Mouse (Mus musculus): ENCODE measurements around the gene Vmn1r52. TPM values are rescaled to one million over a fixed set of nuclear protein-coding genes. Genes with fewer than 3 reads are reported as not detected.

Vmn1r52 gene
- polyA plus RNA-seq (2012; rRNA removed) = not detected in 2 replicates

DNA sequence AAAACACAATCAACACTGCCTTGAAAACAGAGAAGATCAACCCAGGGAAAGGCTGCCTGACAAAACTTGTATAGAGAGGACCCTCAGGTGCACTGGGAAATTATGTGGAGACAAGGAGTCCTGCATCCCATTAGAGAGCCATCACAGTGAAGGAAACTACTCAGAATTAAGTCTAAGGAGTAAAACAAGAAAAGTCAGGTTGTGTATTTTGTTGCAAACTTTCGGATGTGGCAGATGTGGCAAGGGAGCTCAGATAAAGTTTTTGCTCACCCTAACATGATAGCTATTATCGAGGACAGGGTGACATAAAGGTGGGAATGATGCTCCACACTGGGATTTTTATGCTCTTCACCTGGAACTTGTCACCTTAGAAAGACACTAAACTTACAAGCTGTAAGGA is at the start of gene Vmn1r52:
Gene Vmn1r52 (plus strand): TSS at position 301 of the 400 bp plus-strand sequence.

GRCm38 (mm10) chr6:90202493-90202892 is 27.9 kb downstream of the Vmn1r52 start, which contains the start of gene V1ra8:
Gene V1ra8 (plus strand): TSS chr6:90202793.

DNA sequence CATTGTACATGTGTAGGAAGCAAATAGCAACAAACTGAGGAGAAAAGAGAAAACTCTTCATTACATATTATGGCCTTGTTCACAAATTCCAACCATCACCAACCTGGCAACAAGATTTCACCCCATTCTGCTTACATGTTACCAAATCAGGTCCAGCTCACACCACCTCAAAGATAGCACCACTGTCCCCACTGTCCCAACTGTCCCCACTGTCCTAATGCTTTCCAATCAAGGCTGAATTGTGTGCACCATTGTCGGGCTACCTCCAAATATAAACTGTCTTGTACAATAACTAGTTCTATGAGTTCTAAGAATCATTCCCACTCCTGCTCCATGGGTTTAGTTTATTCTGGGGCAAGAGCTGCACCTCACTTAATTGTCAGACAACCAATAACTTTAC is 49.7 kb downstream of the Vmn1r52 start, which contains the start of gene Vmn1r53:
Gene Vmn1r53 (minus strand): TSS at position 101 of the 400 bp plus-strand sequence.

Other genes starting within 250 kb of the Vmn1r52 start
- not detected in 2 replicates for gene Vmn1r45, start 234.2 kb upstream of the Vmn1r52 start, polyA plus RNA-seq (2012; rRNA removed)
- not detected in 2 replicates for gene Vmn1r46, start 205.5 kb upstream of the Vmn1r52 start, polyA plus RNA-seq (2012; rRNA removed)
- not detected in 2 replicates for gene Vmn1r47, start 158.7 kb upstream of the Vmn1r52 start, polyA plus RNA-seq (2012; rRNA removed)
- gene Vmn1r48, start 138.0 kb upstream of the Vmn1r52 start, polyA plus RNA-seq (2012; rRNA removed) = not detected in 2 replicates
- gene Vmn1r49, start 96.3 kb upstream of the Vmn1r52 start, polyA plus RNA-seq (2012; rRNA removed) = not detected in 2 replicates
- not detected in 2 replicates for gene Vmn1r50, start 73.4 kb upstream of the Vmn1r52 start, polyA plus RNA-seq (2012; rRNA removed)
- gene Vmn1r51, start 52.2 kb upstream of the Vmn1r52 start, polyA plus RNA-seq (2012; rRNA removed) = not detected in 2 replicates
- gene V1ra8, start 28.0 kb downstream of the Vmn1r52 start, polyA plus RNA-seq (2012; rRNA removed) = not detected in 2 replicates
- gene Vmn1r53, start 49.6 kb downstream of the Vmn1r52 start, polyA plus RNA-seq (2012; rRNA removed) = 0.04 and 0.13 TPM in 2 replicates
- not detected in 2 replicates for gene Vmn1r54, start 71.5 kb downstream of the Vmn1r52 start, polyA plus RNA-seq (2012; rRNA removed)
- not detected in 2 replicates for gene BC048671, start 126.4 kb downstream of the Vmn1r52 start, polyA plus RNA-seq (2012; rRNA removed)
- 8.0 and 9.2 TPM in 2 replicates for gene Chst13, start 150.4 kb downstream of the Vmn1r52 start, polyA plus RNA-seq (2012; rRNA removed)
- 70.8 and 72.2 TPM in 2 replicates for gene Uroc1, start 158.5 kb downstream of the Vmn1r52 start, polyA plus RNA-seq (2012; rRNA removed)
- gene Zxdc, start 194.7 kb downstream of the Vmn1r52 start, polyA plus RNA-seq (2012; rRNA removed) = 2.9 and 4.0 TPM in 2 replicates

All from liver, embryonic 18 days (tissue).